Mouse (Mus musculus) E14TG2a.4 (cell line): ENCODE data around the gene Fcrla.

ENCODE experiments used
- CTCF ChIP-seq: conservative IDR thresholded peaks from 2 replicates; pipeline ENCODE4 v1.5.1; 2014; ENCODE audit warnings: low read length
- NANOG ChIP-seq: IDR thresholded peaks from 2 replicates; pipeline ENCODE4 v1.6.1; 2014; ENCODE audit warnings: borderline replicate concordance, low read length, mixed read lengths
- POU5F1 ChIP-seq: IDR thresholded peaks from 2 replicates; pipeline ENCODE4 v1.6.1; 2014; ENCODE audit warnings: low read length, borderline replicate concordance

GRCm38 (mm10) chr1:170933386-170933920 is 6.1 kb upstream of the Fcrla start:
- TF ChIP-seq CTCF (no peak), NANOG (no peak), POU5F1 (no peak)
